Mouse (Mus musculus) small intestine, adult 2 months (tissue): Measurements from ENCODE around the gene Ifi207.

Experiments used
- CTCF ChIP-seq: fragments of 200-500 bp; IDR thresholded peaks from 2 replicates; pipeline ENCODE4 v1.5.1; 2012; ENCODE audit warnings: low read depth, mild to moderate bottlenecking, control low read depth, inconsistent platforms, low read length, moderate library complexity, mixed read lengths; ENCODE audit not compliant: insufficient replicate concordance, insufficient read length; ENCODE audit errors: extremely low read depth
- POLR2A ChIP-seq: fragments of 200-500 bp; IDR thresholded peaks from 2 replicates; pipeline ENCODE4 v1.6.1; 2012; ENCODE audit warnings: low read depth, mild to moderate bottlenecking, control low read depth, inconsistent platforms, low read length, moderate library complexity

DNA sequence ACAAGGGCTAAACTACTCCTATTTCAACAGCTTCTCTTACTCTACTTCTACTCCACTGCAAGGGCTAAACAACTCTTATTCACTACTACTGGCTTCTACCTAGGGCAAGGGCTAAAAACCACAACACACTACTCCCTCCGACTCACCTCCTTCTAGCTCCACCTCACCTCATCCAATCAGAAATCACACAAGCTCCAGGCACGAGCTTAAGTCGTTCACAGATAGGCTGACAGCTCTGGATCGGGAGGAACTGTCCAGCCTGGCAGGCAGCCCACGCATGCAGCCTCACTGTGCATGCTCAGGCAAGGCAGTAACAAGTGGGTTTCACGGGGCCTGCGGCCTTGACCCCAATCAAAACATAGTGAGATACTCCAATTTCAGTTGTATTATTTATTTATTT, 8.3 kb downstream of the Ifi207 start:
- TF ChIP-seq CTCF (no peak), POLR2A (no peak)
